Mouse (Mus musculus) E14TG2a.4 (cell line): ENCODE measurements around the gene Foxo4.

ENCODE experiments used
- H3K27me3 ChIP-seq: 2 replicates; pipeline ENCODE4 v1.6.1; 2014; ENCODE audit warnings: low read length, control low read depth; ENCODE audit not compliant: insufficient read depth
- H3K36me3 ChIP-seq: 2 replicates; pipeline ENCODE4 v1.6.1; 2014; ENCODE audit warnings: low read length, control low read depth; ENCODE audit not compliant: insufficient read depth
- H3K4me1 ChIP-seq: replicated peaks from 2 replicates; pipeline ENCODE4 v1.6.1; 2014; ENCODE audit warnings: low read depth, low read length, control low read depth
- H3K4me3 ChIP-seq: replicated peaks from 2 replicates; pipeline ENCODE4 v1.5.1; 2014; ENCODE audit warnings: mild to moderate bottlenecking, low read length
- H3K9me3 ChIP-seq: 2 replicates; pipeline ENCODE4 v1.6.1; 2014; ENCODE audit warnings: low read length, control low read depth
- CTCF ChIP-seq: conservative IDR thresholded peaks from 2 replicates; pipeline ENCODE4 v1.5.1; 2014; ENCODE audit warnings: low read length
- NANOG ChIP-seq: IDR thresholded peaks from 2 replicates; pipeline ENCODE4 v1.6.1; 2014; ENCODE audit warnings: borderline replicate concordance, low read length, mixed read lengths
- POU5F1 ChIP-seq: IDR thresholded peaks from 2 replicates; pipeline ENCODE4 v1.6.1; 2014; ENCODE audit warnings: low read length, borderline replicate concordance

The Foxo4 gene

DNA sequence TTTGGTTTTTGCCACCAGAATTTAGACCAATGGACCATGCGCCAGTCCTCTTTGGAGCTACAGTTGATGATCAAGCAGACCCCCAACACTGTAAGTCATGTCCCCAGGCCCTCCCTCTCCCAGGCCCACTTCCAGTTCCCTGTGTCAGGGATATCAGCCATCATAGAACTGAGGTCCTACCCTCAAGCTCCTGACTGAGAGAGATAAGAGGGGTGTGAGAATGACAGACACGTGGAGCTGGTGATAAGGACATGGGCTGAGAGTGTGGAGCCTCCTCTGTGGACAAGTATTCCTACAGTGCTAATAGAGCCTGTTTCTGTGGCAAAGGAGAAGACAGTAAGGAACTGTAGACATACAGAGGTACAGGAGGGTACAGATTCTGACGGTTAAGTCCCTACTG, 33.2 kb downstream of the Foxo4 start:
- H3K9me3 ChIP-seq = no peaks in the 10 kb centered on the region
- no peaks in the 10 kb centered on the region for H3K4me1 ChIP-seq
- no peak for TF ChIP-seq NANOG
- no peak for TF ChIP-seq CTCF
- TF ChIP-seq POU5F1 = no peak
- peaks cover 99% of the 10 kb centered on the region for H3K36me3 ChIP-seq
- no peaks in the 10 kb centered on the region for H3K27me3 ChIP-seq
- H3K4me3 ChIP-seq = no peak overlapping the region

DNA sequence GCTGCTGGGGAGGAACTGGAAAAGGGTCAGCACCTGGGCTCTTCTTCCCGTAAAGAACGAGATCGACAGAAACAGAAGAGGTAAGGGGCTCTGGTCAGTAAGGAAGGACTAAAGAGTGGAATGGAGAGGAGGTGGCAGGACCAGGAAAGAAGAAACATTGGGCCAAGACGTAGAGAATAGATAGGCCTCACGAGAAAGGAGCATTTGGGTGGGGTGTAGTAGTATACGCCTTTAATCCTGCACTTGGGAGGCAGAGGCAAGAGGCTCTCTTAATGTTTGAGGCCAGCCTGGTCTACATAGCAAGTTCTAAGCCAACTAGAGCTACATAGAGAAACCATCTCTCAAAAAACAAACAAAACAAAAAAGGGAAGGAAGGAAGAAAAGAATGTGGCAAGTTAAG, 34.1 kb downstream of the Foxo4 start:
- Histone ChIP-seq H3K4me1 (no peaks in the 10 kb centered on the region), H3K9me3 (no peaks in the 10 kb centered on the region), H3K27me3 (no peaks in the 10 kb centered on the region), H3K36me3 (peaks cover 99% of the 10 kb centered on the region), H3K4me3 (no peak overlapping the region)
- TF ChIP-seq CTCF (no peak), NANOG (no peak), POU5F1 (no peak)

DNA sequence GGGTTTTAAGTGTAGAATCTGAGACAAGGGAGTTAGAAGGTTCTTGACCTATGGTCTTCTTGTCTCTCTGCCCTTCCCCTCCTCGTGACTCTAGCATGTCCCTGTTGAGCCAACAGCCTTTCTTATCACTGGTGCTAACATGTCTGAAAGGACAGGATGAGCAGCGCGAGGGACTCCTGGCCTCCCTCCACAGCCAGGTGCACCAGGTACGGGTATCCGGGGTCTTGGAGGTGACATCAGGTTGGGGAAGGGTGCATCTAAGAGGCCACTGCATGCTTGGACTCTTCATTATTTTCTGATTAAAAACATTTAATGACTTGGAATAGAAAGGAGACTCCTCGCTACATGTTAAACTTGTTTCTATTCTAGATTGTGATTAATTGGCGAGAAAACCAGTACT, 34.7 kb downstream of the Foxo4 start:
- Histone ChIP-seq H3K9me3 (no peaks in the 10 kb centered on the region), H3K36me3 (peaks cover 99% of the 10 kb centered on the region), H3K4me1 (no peaks in the 10 kb centered on the region), H3K27me3 (no peaks in the 10 kb centered on the region), H3K4me3 (no peak overlapping the region)
- TF ChIP-seq POU5F1 (no peak), CTCF (no peak), NANOG (no peak)

DNA sequence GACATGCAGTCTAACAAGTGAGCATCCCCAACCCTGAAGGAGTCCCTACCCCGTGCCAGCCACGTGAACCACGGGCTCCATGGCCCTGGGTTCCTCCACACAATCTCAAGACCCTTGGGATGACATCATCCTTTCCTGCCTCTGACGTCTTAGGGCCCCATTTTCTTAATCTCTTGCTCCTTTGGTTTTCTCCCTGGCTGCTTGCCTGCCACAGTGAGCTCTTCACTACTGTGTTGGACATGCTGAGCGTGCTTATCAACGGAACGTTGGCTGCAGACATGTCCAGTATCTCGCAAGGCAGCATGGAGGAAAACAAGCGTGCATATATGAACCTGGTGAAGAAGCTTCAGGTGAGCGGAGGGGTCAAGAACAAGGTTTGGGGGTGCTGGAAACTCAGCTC, 35.8 kb downstream of the Foxo4 start:
- TF ChIP-seq NANOG (no peak), CTCF (no peak), POU5F1 (no peak)
- Histone ChIP-seq H3K36me3 (peaks cover 99% of the 10 kb centered on the region), H3K27me3 (no peaks in the 10 kb centered on the region), H3K4me1 (no peaks in the 10 kb centered on the region), H3K9me3 (no peaks in the 10 kb centered on the region), H3K4me3 (no peak overlapping the region)

DNA sequence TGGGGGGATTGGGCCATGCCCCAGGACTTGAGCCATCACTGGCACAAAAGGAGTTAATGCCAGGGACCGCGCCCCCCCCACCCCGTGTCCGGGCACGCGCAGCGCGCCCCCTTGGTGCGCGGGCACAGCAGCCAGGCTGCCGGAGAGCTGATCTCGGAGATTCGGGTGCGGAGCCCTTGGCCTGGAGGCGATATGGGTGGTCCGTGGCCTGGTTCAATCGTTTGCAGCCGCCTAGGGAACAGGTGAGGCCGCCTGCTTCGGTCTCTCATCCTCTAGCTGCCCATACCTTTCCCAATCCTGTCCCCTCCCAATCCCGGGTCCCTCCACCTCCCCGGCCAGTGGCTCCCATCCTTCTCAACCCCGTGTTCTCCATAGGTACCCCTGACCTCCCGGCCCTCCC, 44.7 kb downstream of the Foxo4 start, which contains the start of gene Nlgn3:
Gene Nlgn3, plus strand, starts transcription at position 114 of the 400 bp plus-strand sequence.
- Histone ChIP-seq H3K4me3 (peak within 1 kb of the TSS; percentile 49), H3K36me3 (peaks cover 36% of the 10 kb centered on the region), H3K9me3 (no peaks in the 10 kb centered on the region), H3K4me1 (peaks cover 38% of the 10 kb centered on the region), H3K27me3 (peaks cover 12% of the 10 kb centered on the region; the same call in 1 of the 2 replicates)
- TF ChIP-seq POU5F1 = no peak
- TF ChIP-seq CTCF = no peak
- no peak for TF ChIP-seq NANOG

DNA sequence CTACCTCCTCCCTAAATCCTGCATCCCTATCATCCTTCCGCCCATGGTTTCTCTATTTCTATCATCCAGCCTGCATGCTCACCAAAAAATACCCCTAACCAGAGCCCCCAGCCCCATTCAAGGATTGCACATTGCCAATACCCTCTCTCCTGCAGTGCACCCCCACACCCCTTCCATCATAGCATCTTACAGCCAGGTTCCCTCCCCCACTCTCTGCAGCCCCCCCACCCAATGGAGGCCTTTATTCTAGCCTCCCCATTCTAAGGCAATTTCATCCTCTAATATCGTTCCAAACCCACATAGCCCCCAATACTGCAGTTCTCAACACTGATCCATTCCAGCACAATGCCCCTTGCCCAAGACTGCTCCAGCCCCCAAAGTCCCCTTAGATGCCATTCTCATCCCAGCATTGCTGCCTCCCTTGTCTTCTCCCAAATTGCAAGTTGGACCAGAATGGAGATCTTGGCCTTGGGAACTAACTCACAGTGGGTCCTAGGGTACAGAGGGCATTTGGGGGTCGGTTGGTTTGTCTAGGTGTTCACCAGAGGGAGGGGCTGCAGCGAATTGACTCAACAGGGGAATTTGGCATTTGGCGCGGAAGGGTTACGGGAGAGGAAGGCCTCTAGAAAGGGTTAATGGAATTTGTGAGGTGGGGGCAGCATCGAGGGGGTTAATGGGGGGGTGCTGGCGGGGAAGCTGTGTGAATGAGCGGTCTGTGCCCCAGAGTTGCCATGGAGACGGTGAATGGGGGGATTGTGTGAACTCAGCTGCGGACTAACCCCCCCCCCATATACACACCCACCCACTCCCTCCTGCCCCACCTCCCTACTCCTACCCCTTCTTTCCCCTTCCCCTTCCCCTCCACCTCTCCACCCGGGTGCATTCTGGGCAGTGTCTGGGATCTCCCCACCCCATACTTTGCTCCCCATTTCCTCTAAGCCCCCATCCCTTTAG, 45.4 kb downstream of the Foxo4 start:
- peaks cover 12% of the 10 kb centered on the region; the same call in 1 of the 2 replicates for H3K27me3 ChIP-seq
- peaks cover 45% of the 10 kb centered on the region for H3K4me1 ChIP-seq
- no peaks in the 10 kb centered on the region for H3K9me3 ChIP-seq
- peak overlapping the region; percentile 49 for H3K4me3 ChIP-seq
- TF ChIP-seq CTCF = no peak
- TF ChIP-seq NANOG = no peak
- TF ChIP-seq POU5F1 = no peak
- H3K36me3 ChIP-seq = peaks cover 29% of the 10 kb centered on the region

DNA sequence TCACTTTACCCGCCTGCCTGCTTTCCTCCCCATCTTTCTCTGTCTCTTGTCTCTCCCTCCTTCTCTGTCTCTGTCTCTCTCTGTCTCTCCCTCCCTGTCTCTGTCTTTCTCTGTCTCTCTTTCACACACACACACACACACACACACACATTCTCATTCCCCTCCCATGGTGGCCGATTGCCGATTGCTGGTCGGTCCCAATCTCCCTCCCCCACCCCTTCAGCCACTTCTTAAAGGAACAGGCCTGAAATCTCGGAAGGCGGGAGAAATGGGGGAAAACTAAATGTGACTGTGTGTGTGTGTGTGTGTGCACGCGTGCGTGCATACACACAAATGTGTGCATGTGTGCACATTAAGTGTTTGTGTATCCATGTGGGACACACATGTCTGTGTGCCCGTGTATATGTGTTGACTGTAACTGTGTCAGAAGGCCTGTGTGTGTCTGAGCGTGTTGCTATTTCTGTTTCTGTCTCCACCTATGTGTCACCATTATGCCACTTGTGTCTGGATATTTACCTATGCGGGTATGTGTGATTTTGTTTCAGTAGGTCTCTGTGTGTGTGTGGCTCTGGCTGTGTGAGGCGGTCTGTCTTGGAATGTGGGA, 46.2 kb downstream of the Foxo4 start:
- H3K4me1 ChIP-seq = peaks cover 45% of the 10 kb centered on the region
- H3K4me3 ChIP-seq = no peak overlapping the region
- peaks cover 22% of the 10 kb centered on the region for H3K36me3 ChIP-seq
- peaks cover 12% of the 10 kb centered on the region; the same call in 1 of the 2 replicates for H3K27me3 ChIP-seq
- TF ChIP-seq POU5F1 = no peak
- no peak for TF ChIP-seq CTCF
- no peak for TF ChIP-seq NANOG
- no peaks in the 10 kb centered on the region for H3K9me3 ChIP-seq

DNA sequence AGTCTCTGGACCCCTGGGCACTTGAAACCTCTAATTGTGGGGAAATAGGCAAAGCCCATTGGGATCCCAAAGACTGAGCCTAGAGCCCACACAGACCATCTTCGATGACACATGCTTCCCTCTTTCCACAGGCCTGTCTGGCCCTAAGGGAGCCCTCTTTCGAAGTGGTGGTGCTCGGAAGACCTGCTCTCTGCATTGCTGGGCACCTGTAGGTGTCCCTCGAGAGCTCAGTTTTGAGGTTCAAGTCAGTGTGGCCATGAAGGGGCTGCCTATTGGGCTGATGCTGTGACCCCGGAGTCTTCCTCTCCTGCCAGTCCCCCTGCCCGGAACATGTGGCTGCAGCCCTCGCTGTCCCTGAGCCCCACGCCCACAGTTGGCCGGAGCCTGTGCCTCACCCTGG, 47.3 kb downstream of the Foxo4 start:
- H3K9me3 ChIP-seq = no peaks in the 10 kb centered on the region
- H3K4me3 ChIP-seq = no peak overlapping the region
- peaks cover 45% of the 10 kb centered on the region for H3K4me1 ChIP-seq
- H3K36me3 ChIP-seq = peaks cover 11% of the 10 kb centered on the region
- peaks cover 15% of the 10 kb centered on the region; the same call in 1 of the 2 replicates for H3K27me3 ChIP-seq
- no peak for TF ChIP-seq POU5F1
- no peak for TF ChIP-seq NANOG
- TF ChIP-seq CTCF = no peak
